Mouse (Mus musculus): ENCODE results near the gene Tfcp2l1. TPM values are rescaled to one million over a fixed set of nuclear protein-coding genes. Genes with fewer than 3 reads are reported as not detected.

Tfcp2l1 gene
- polyA plus RNA-seq, 1 experiment from 2014 or later = 0.11 TPM

- H3K4me3 ChIP-seq (ENCODE audit: low read depth, low read length) = no peak overlapping the region
- no peaks in the 10 kb centered on the region for H3K9me3 ChIP-seq (replicated peaks; ENCODE audit: control insufficient read depth, low read length)
- DNase-seq (ENCODE audit: low spot score) (no peak), ATAC-seq (replicated peaks; ENCODE audit: insufficient number of reproducible peaks, low FRiP score, low TSS enrichment, low read depth) (no peak)
- H3K9ac ChIP-seq (replicated peaks; ENCODE audit: low read length) = no peak overlapping the region
- 76% methylated on average over 6 of the region's 6 CpGs for WGBS
- no peak overlapping the region for H3K27ac ChIP-seq (replicated peaks; ENCODE audit: low read depth, low read length)
- no peak overlapping the region for H3K4me2 ChIP-seq (ENCODE audit: low read depth, low read length)
- H3K36me3 ChIP-seq (replicated peaks; ENCODE audit: control insufficient read depth, insufficient read depth, low read depth, low read length) = no peaks in the 10 kb centered on the region
- no peaks in the 10 kb centered on the region for H3K27me3 ChIP-seq (ENCODE audit: control insufficient read depth, insufficient read depth, low read length)
- no peaks in the 10 kb centered on the region for H3K4me1 ChIP-seq (ENCODE audit: control insufficient read depth, insufficient read depth, low read length)
Measured at GRCm38 (mm10) chr1:118697906-118698305, 70.2 kb downstream of the Tfcp2l1 start.

GRCm38 (mm10) chr1:118699118-118699890 is 71.6 kb downstream of the Tfcp2l1 start:
- no peak for ATAC-seq (replicated peaks; ENCODE audit: insufficient number of reproducible peaks, low FRiP score, low TSS enrichment, low read depth)
- no peaks in the 10 kb centered on the region for H3K9me3 ChIP-seq (replicated peaks; ENCODE audit: control insufficient read depth, low read length)
- no peaks in the 10 kb centered on the region for H3K4me1 ChIP-seq (ENCODE audit: control insufficient read depth, insufficient read depth, low read length)
- H3K27ac ChIP-seq (replicated peaks; ENCODE audit: low read depth, low read length) = no peak overlapping the region
- no peak overlapping the region for H3K4me3 ChIP-seq (ENCODE audit: low read depth, low read length)
- no peaks in the 10 kb centered on the region for H3K36me3 ChIP-seq (replicated peaks; ENCODE audit: control insufficient read depth, insufficient read depth, low read depth, low read length)
- WGBS = 70% methylated on average over 6 of the region's 6 CpGs
- no peak overlapping the region for H3K4me2 ChIP-seq (ENCODE audit: low read depth, low read length)
- H3K27me3 ChIP-seq (ENCODE audit: control insufficient read depth, insufficient read depth, low read length) = no peaks in the 10 kb centered on the region
- DNase-seq (ENCODE audit: low spot score) = no peak
- H3K9ac ChIP-seq (replicated peaks; ENCODE audit: low read length) = no peak overlapping the region

- H3K27ac ChIP-seq (replicated peaks; ENCODE audit: low read depth, low read length) = no peak overlapping the region
- no peaks in the 10 kb centered on the region for H3K36me3 ChIP-seq (replicated peaks; ENCODE audit: control insufficient read depth, insufficient read depth, low read depth, low read length)
- no peaks in the 10 kb centered on the region for H3K4me1 ChIP-seq (ENCODE audit: control insufficient read depth, insufficient read depth, low read length)
- no peak overlapping the region for H3K9ac ChIP-seq (replicated peaks; ENCODE audit: low read length)
- 85% methylated on average over 1 of the region's 1 CpGs for WGBS
- H3K4me3 ChIP-seq (ENCODE audit: low read depth, low read length) = no peak overlapping the region
- no peak overlapping the region for H3K4me2 ChIP-seq (ENCODE audit: low read depth, low read length)
- no peaks in the 10 kb centered on the region for H3K27me3 ChIP-seq (ENCODE audit: control insufficient read depth, insufficient read depth, low read length)
- H3K9me3 ChIP-seq (replicated peaks; ENCODE audit: control insufficient read depth, low read length) = no peaks in the 10 kb centered on the region
- DNase-seq (ENCODE audit: low spot score) (no peak), ATAC-seq (replicated peaks; ENCODE audit: insufficient number of reproducible peaks, low FRiP score, low TSS enrichment, low read depth) (no peak)
Measured at GRCm38 (mm10) chr1:118699961-118700360, 72.2 kb downstream of the Tfcp2l1 start.

GRCm38 (mm10) chr1:118711606-118712005 is 83.9 kb downstream of the Tfcp2l1 start:
- DNase-seq (ENCODE audit: low spot score) (no peak), ATAC-seq (replicated peaks; ENCODE audit: insufficient number of reproducible peaks, low FRiP score, low TSS enrichment, low read depth) (no peak)
- WGBS = 86% methylated on average over 4 of the region's 4 CpGs
- no peaks in the 10 kb centered on the region for H3K9me3 ChIP-seq (replicated peaks; ENCODE audit: control insufficient read depth, low read length)
- no peak overlapping the region for H3K27ac ChIP-seq (replicated peaks; ENCODE audit: low read depth, low read length)
- H3K4me1 ChIP-seq (ENCODE audit: control insufficient read depth, insufficient read depth, low read length) = no peaks in the 10 kb centered on the region
- no peak overlapping the region for H3K9ac ChIP-seq (replicated peaks; ENCODE audit: low read length)
- H3K36me3 ChIP-seq (replicated peaks; ENCODE audit: control insufficient read depth, insufficient read depth, low read depth, low read length) = no peaks in the 10 kb centered on the region
- no peak overlapping the region for H3K4me2 ChIP-seq (ENCODE audit: low read depth, low read length)
- no peaks in the 10 kb centered on the region for H3K27me3 ChIP-seq (ENCODE audit: control insufficient read depth, insufficient read depth, low read length)
- no peak overlapping the region for H3K4me3 ChIP-seq (ENCODE audit: low read depth, low read length)

GRCm38 (mm10) chr1:118716225-118716624 is 88.5 kb downstream of the Tfcp2l1 start:
- Histone ChIP-seq H3K36me3 (replicated peaks; ENCODE audit: control insufficient read depth, insufficient read depth, low read depth, low read length) (no peaks in the 10 kb centered on the region), H3K4me2 (ENCODE audit: low read depth, low read length) (no peak overlapping the region), H3K9me3 (replicated peaks; ENCODE audit: control insufficient read depth, low read length) (no peaks in the 10 kb centered on the region), H3K9ac (replicated peaks; ENCODE audit: low read length) (no peak overlapping the region), H3K27ac (replicated peaks; ENCODE audit: low read depth, low read length) (no peak overlapping the region), H3K4me3 (ENCODE audit: low read depth, low read length) (no peak overlapping the region), H3K27me3 (ENCODE audit: control insufficient read depth, insufficient read depth, low read length) (no peaks in the 10 kb centered on the region), H3K4me1 (ENCODE audit: control insufficient read depth, insufficient read depth, low read length) (no peaks in the 10 kb centered on the region)
- ATAC-seq (replicated peaks; ENCODE audit: insufficient number of reproducible peaks, low FRiP score, low TSS enrichment, low read depth) (no peak), DNase-seq (ENCODE audit: low spot score) (no peak)
- WGBS = 61% methylated on average over 1 of the region's 1 CpGs

- 73% methylated on average over 6 of the region's 6 CpGs for WGBS
- Histone ChIP-seq H3K36me3 (replicated peaks; ENCODE audit: control insufficient read depth, insufficient read depth, low read depth, low read length) (no peaks in the 10 kb centered on the region), H3K27me3 (ENCODE audit: control insufficient read depth, insufficient read depth, low read length) (no peaks in the 10 kb centered on the region), H3K27ac (replicated peaks; ENCODE audit: low read depth, low read length) (no peak overlapping the region), H3K4me2 (ENCODE audit: low read depth, low read length) (no peak overlapping the region), H3K4me3 (ENCODE audit: low read depth, low read length) (no peak overlapping the region), H3K9me3 (replicated peaks; ENCODE audit: control insufficient read depth, low read length) (peaks cover 4% of the 10 kb centered on the region; the same call in 1 of the 2 replicates), H3K4me1 (ENCODE audit: control insufficient read depth, insufficient read depth, low read length) (no peaks in the 10 kb centered on the region), H3K9ac (replicated peaks; ENCODE audit: low read length) (no peak overlapping the region)
- no peak for DNase-seq (ENCODE audit: low spot score)
- no peak for ATAC-seq (replicated peaks; ENCODE audit: insufficient number of reproducible peaks, low FRiP score, low TSS enrichment, low read depth)
Measured at GRCm38 (mm10) chr1:118718055-118718454, 90.3 kb downstream of the Tfcp2l1 start.

- Histone ChIP-seq H3K36me3 (replicated peaks; ENCODE audit: control insufficient read depth, insufficient read depth, low read depth, low read length) (no peaks in the 10 kb centered on the region), H3K27me3 (ENCODE audit: control insufficient read depth, insufficient read depth, low read length) (no peaks in the 10 kb centered on the region), H3K4me2 (ENCODE audit: low read depth, low read length) (no peak overlapping the region), H3K4me3 (ENCODE audit: low read depth, low read length) (no peak overlapping the region), H3K27ac (replicated peaks; ENCODE audit: low read depth, low read length) (no peak overlapping the region), H3K4me1 (ENCODE audit: control insufficient read depth, insufficient read depth, low read length) (no peaks in the 10 kb centered on the region), H3K9me3 (replicated peaks; ENCODE audit: control insufficient read depth, low read length) (peaks cover 4% of the 10 kb centered on the region; the same call in 1 of the 2 replicates), H3K9ac (replicated peaks; ENCODE audit: low read length) (no peak overlapping the region)
- no peak for DNase-seq (ENCODE audit: low spot score)
- no peak for ATAC-seq (replicated peaks; ENCODE audit: insufficient number of reproducible peaks, low FRiP score, low TSS enrichment, low read depth)
- 70% methylated on average over 2 of the region's 2 CpGs for WGBS
Measured at GRCm38 (mm10) chr1:118719699-118720098, 92.0 kb downstream of the Tfcp2l1 start.

GRCm38 (mm10) chr1:118720474-118721095 is 92.8 kb downstream of the Tfcp2l1 start:
- Histone ChIP-seq H3K9me3 (replicated peaks; ENCODE audit: control insufficient read depth, low read length) (peaks cover 4% of the 10 kb centered on the region; the same call in 1 of the 2 replicates), H3K9ac (replicated peaks; ENCODE audit: low read length) (no peak overlapping the region), H3K4me3 (ENCODE audit: low read depth, low read length) (no peak overlapping the region), H3K36me3 (replicated peaks; ENCODE audit: control insufficient read depth, insufficient read depth, low read depth, low read length) (no peaks in the 10 kb centered on the region), H3K4me2 (ENCODE audit: low read depth, low read length) (no peak overlapping the region), H3K27me3 (ENCODE audit: control insufficient read depth, insufficient read depth, low read length) (no peaks in the 10 kb centered on the region), H3K27ac (replicated peaks; ENCODE audit: low read depth, low read length) (no peak overlapping the region), H3K4me1 (ENCODE audit: control insufficient read depth, insufficient read depth, low read length) (no peaks in the 10 kb centered on the region)
- DNase-seq (ENCODE audit: low spot score) (no peak), ATAC-seq (replicated peaks; ENCODE audit: insufficient number of reproducible peaks, low FRiP score, low TSS enrichment, low read depth) (no peak)
- WGBS = 61% methylated on average over 8 of the region's 8 CpGs

All from embryonic facial prominence, embryonic 11.5 days (tissue).